Mouse (Mus musculus) neutrophil, adult 5-6 weeks (primary cell): ENCODE measurements around the gene Amfr. TPM values are rescaled to one million over a fixed set of nuclear protein-coding genes. Genes with fewer than 3 reads are reported as not detected.
A peak's percentile ranks its signal among the peaks of the same experiment; 100 is the strongest.
"Not testable (repeated sequence)": the region's sequence is repeated elsewhere in the genome, so short reads cannot be mapped to it uniquely, and the experiment has no call there.

Experiments used
- ATAC-seq: fragments of 151-379, 151-347 bp; 2 replicates; pipeline ENCODE4 v1.8.0; 2017; ENCODE audit warnings: mild to moderate bottlenecking, moderate TSS enrichment; ENCODE audit not compliant: insufficient number of reproducible peaks, poor library complexity, low FRiP score, severe bottlenecking; ENCODE audit errors: extremely low read depth
- total RNA-seq: library from RNA; stranded (forward); fragments of 200-1000 nt; gene quantifications from 2 replicates; pipeline ENCODE4 v1.2.3, GENCODE M21; 2017

Amfr gene
- total RNA-seq = 108 and 112 TPM in 2 replicates

- ATAC-seq = peak; percentile 59
Measured at GRCm38 (mm10) chr8:94012013-94012951, at the start of gene Amfr. Gene Amfr (minus strand): TSS chr8:94012842.

GRCm38 (mm10) chr8:94057157-94057854 is 44.7 kb upstream of the Amfr start:
- peak; percentile 51; the same call in 1 of the 2 replicates for ATAC-seq

GRCm38 (mm10) chr8:94052696-94053095 is 40.1 kb upstream of the Amfr start:
- ATAC-seq = no peak

GRCm38 (mm10) chr8:94047845-94048244 is 35.2 kb upstream of the Amfr start:
- ATAC-seq = no peak

- ATAC-seq = no peak
Measured at GRCm38 (mm10) chr8:94037806-94038205, 25.2 kb upstream of the Amfr start.

GRCm38 (mm10) chr8:94036944-94037524 is 24.4 kb upstream of the Amfr start, which contains the start of the genes Nudt21 and Ogfod1:
Gene Nudt21 (minus strand): TSS chr8:94037031.
Gene Ogfod1 (plus strand): TSS chr8:94037198.
- ATAC-seq = peak; percentile 99

GRCm38 (mm10) chr8:94036541-94036940 is 23.9 kb upstream of the Amfr start:
- ATAC-seq = not testable (repeated sequence)

- ATAC-seq = no peak
Measured at GRCm38 (mm10) chr8:94035200-94035599, 22.6 kb upstream of the Amfr start.

GRCm38 (mm10) chr8:94033601-94034000 is 21.0 kb upstream of the Amfr start:
- ATAC-seq = no peak

GRCm38 (mm10) chr8:94029701-94030100 is 17.1 kb upstream of the Amfr start:
- no peak for ATAC-seq

GRCm38 (mm10) chr8:94023916-94024315 is 11.3 kb upstream of the Amfr start:
- no peak for ATAC-seq

- ATAC-seq = no peak
Measured at GRCm38 (mm10) chr8:94013026-94013612, 477 bp upstream of the Amfr start.

GRCm38 (mm10) chr8:94011076-94012012 is 1.3 kb downstream of the Amfr start:
- ATAC-seq = no peak

- no peak for ATAC-seq
Measured at GRCm38 (mm10) chr8:94010101-94010705, 2.4 kb downstream of the Amfr start.

- ATAC-seq = no peak
Measured at GRCm38 (mm10) chr8:94009243-94009845, 3.3 kb downstream of the Amfr start.

GRCm38 (mm10) chr8:94004139-94004538 is 8.5 kb downstream of the Amfr start:
- no peak for ATAC-seq

GRCm38 (mm10) chr8:93998961-93999360 is 13.7 kb downstream of the Amfr start:
- ATAC-seq = no peak
